Mouse (Mus musculus) layer of hippocampus, adult 9-10 months (tissue): ENCODE results near the gene Bco1.

Experiments
- DNase-seq: peaks from one replicate; pipeline ENCODE4 v3.0.0; 2022; ENCODE audit warnings: low spot score

Gene Bco1

DNA sequence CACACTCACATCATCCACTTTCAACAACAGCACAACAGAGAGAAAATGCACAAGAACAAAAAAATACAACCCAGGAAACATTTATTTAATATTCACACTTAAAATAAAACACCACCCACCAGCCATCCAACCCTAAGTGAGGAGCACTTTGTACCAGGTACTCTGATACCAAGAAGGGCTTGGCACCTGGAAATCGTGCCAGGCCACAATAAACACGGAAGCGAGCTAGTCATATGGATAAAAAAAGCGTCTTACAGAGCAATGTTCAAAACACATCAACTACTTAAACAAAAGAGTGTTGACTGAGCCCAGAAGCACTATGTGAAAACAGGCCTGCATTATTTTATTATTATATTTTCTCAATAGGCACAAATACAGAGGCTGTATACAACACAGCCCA, 60.5 kb downstream of the Bco1 start:
- DNase-seq, result no peak

GRCm38 (mm10) chr8:117156866-117157768, 61.5 kb downstream of the Bco1 start:
- no peak for DNase-seq

DNA sequence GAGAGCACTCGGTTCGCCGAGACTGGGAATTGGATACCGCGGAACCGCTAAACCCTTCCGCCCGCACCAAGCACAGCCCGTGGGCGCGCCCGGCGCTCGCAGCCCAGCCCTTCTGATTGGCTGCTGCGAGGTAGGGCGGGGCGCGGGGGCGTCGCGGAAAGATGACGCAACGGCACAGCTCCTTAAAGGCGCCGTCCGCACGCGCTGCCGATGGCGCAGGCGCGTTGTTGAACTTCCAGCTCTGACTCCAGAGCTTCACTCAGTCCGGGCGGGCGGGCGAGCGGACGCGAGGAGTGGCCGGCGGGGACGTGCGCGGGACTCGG, 62.1 kb downstream of the Bco1 start:
- peak; percentile 83 for DNase-seq

- no peak for DNase-seq
Measured at GRCm38 (mm10) chr8:117158135-117158761, 62.6 kb downstream of the Bco1 start, which contains the start of gene Gan. Gan (plus strand) TSS chr8:117158135.

DNA sequence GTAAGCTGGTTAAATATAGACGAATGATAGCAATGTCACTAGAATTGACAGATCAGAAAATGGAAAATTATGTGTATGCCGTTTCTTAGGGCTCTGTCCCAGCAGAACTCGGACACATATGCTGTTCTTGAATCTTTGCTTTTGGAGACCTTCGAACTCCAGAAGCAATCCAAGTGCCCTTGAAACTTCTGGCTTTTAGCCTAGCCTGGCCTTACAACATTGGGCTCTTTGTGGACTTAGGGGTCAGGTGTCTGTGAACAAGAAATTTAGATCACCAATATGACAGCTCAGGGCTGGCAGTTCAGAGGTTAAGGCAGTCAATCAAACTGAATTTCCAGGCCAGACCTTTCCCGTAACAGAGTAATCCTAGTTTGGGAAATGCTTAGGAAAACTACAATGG, 63.4 kb downstream of the Bco1 start:
- no peak for DNase-seq

GRCm38 (mm10) chr8:117164912-117165311, 69.3 kb downstream of the Bco1 start:
- no peak for DNase-seq

DNA sequence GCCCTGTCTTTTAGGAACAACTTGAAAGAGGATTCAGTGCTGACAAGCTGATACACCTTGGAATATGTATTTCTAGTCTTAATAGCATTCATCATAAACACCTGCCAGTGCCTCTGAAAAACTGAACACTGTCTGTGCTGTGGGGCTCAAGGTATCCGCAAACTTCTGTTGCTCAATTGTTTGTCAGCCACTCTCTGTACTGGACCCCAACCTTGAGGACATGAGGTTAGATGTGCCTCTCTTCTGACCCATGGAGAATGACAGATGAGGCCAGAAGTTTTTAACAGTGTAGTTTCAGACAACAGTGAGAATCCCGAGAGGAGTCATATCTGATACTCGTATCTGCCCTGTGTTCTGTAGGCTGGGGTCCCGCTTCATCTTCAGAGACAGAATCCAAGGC, 69.9 kb downstream of the Bco1 start:
- no peak for DNase-seq

GRCm38 (mm10) chr8:117166515-117166914, 70.9 kb downstream of the Bco1 start:
- no peak for DNase-seq

- no peak for DNase-seq
Measured at GRCm38 (mm10) chr8:117167243-117167883, 71.7 kb downstream of the Bco1 start.

GRCm38 (mm10) chr8:117168378-117168777, 72.7 kb downstream of the Bco1 start:
- DNase-seq, result no peak

DNA sequence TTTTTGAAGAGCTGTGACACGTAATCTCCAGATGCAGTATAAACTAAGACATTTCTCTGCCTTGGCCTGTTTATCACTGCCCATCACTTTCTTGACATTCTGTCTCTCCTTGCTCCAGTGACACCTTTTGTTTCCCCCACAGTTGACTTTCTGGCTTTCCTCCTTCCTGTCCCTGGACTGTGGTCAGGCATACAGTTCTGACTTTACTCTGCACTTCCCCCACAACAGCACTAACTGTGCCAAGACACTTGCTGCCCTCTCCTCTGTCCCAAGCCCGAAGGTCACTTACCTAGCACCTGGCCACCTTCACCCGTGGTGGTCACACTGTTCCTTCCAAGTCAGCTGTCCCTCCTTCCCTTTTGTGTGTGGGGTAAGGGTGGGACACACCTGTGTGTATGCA, 76.2 kb downstream of the Bco1 start:
- no peak for DNase-seq

DNA sequence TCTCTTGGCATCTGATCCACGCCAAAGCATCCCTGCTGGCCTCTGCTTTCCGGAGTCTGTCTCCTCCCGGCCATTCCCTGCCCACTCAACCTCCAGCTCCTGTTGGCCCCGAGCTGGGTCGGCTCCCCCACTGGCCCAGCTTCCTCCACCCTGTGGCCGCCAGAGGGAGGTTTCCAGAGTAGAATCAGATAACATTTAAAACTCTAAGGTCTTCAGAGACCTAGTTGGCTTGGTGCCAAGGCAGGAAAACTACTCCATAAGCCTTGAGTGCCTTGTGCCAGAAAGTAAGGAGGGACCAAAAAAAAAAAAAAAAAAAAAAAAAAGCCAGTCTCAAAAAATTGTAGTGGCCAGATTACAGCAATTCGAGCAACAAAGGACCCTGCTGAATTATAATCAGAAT, 77.2 kb downstream of the Bco1 start:
- DNase-seq, result no peak

DNA sequence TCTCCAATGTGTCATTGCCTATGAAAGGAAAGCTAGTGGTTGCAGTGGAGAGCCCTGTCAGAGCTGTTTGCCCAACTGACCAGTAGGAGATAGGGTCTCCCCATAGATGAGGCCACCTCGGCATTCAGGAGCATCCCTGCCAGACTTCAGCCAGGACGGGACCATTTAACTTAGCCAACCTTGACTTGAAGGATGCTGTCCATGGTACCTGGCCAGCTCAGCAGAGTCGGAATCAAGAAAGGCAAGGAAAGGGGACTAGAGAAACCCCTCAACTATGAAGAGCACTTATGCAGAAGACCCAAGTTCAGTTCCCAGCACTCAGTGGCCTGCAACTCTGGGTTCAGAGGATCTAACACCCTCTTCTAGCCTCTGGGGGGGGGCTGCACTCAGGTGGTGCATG, 78.0 kb downstream of the Bco1 start:
- DNase-seq, result no peak

DNA sequence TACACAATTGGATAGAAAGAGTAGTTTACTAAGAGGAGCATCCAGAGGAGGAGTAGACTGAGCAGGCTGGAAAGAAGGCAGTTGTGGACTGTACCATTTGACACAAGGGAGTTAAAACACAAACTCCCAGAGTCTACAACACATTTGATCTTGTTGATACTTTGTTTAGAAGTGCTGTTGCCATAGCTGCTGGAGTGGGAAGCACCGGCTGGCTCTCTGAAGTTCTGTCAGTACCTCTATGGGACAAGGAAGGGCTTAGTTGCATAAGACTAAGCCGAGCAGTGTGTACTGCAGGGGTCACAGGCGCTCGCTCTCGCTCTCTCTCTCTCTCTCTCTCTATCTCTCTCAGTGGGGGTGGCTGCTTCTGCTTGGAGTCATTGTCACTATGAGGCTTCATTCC, 78.9 kb downstream of the Bco1 start:
- no peak for DNase-seq

- no peak for DNase-seq
Measured at GRCm38 (mm10) chr8:117176308-117176707, 80.7 kb downstream of the Bco1 start.

- DNase-seq, result no peak
Measured at GRCm38 (mm10) chr8:117177236-117177635, 81.6 kb downstream of the Bco1 start.

GRCm38 (mm10) chr8:117178039-117178438, 82.4 kb downstream of the Bco1 start:
- no peak for DNase-seq

GRCm38 (mm10) chr8:117178676-117179075, 83.0 kb downstream of the Bco1 start:
- no peak for DNase-seq

- DNase-seq, result no peak
Measured at GRCm38 (mm10) chr8:117182746-117183145, 87.1 kb downstream of the Bco1 start.
